Mouse (Mus musculus) kidney, postnatal 10 days (tissue): ENCODE measurements at regions not wholly inside any gene's neighbourhood (a gene's known extent, or its start where the extent isn't known, plus 50 kb on each side); places are given as distances from the start of the nearest gene placed in this dataset.

Source experiments
- DNase-seq: peaks from one replicate; pipeline ENCODE4 v3.0.0; 2021; ENCODE audit warnings: mixed read lengths

DNA sequence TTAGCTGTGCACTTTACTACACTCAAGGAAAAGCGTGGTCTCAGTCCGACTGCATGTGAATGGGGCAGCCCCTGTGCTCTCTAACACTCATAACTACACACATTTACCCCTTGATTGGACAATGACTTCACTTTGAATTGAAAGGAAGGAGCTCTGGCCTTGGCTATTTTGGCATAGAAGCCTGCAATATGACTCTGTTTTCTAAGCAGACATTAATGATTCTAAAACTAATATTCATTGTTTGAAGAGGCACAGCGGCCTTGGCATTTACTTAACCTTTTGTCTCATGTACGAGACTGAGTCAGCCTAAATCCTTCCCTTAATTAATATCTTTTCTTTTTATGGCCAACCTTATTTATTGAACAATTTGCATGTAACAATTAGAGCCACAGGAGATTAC is 879.9 kb downstream of the 5730522E02Rik start:
- DNase-seq = no peak

DNA sequence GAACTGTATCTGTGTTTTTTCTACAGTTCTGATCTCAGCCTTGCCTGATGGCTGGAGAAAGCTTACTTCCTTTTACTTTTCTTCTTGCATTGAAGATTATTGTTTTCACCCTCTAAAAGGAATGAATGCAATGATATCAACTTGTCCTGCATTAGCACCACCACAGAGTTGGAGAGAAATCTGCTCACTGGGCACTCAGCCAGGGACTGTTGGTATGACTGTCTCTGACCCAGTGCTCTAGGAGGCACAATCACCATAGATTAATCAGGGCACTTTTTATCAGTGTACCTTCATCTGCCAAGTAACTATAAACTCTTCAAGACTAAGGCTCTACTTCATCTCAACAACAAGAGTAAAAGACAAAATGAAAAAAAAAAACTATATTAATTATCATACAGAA is 888.1 kb downstream of the 5730522E02Rik start:
- DNase-seq = no peak

DNA sequence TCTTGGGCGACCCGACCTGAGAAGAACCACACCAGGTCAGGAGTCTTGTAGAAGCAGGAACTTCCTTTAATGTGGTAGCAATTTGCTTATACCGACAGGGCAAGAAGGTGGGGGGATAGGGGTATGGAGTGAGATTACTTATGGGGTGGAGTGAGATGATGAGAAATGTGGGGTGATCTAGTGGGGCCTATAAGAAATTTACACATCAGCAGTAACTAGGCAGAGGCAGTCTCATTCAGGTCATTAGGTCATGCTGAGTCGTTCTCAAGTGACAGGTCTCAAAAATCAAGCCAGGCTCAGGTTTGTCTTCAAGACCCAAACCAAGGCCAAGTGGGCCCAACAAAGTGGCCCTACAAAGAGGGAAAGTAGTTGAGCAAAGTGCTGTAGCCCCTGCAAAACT is 889.1 kb downstream of the 5730522E02Rik start:
- DNase-seq = no peak

DNA sequence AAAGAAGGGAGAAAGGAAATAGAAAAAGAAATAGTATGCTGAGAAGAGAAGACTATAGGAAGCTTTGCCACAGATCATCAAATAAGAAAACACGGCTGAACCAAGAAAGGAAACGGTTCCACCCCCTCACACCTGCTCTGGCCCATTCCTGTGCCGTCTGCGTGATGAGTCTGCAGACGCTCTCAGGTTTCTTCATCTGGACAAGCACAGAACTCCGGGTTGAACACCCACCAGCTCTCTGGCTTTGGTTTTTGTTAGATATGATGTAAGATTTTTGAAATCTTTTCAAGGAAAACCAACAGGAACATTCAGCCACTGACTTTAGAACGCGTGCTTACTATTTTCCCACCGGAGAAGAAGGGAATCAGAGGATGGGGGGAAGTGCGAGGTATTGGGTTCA is 895.9 kb downstream of the 5730522E02Rik start:
- DNase-seq = no peak

DNA sequence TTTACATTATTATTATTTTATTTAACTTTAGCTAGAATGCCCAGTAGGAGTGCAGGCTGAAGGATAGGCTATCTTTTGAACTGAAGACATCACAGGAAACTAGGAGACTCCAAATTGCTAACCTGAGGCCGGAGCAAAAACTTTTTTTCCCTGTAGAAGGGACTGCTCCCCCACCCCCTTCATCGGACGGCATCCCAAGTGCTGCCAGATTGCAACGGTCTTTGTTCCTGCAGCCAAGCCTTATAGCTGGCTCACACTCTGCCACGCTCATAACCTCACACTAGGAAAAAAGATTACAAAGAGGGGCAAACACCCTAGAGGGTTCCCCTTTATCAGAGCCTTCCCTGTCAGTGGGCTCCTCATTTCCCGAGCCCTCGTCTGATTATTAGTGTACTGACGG is 896.7 kb downstream of the 5730522E02Rik start:
- no peak for DNase-seq

DNA sequence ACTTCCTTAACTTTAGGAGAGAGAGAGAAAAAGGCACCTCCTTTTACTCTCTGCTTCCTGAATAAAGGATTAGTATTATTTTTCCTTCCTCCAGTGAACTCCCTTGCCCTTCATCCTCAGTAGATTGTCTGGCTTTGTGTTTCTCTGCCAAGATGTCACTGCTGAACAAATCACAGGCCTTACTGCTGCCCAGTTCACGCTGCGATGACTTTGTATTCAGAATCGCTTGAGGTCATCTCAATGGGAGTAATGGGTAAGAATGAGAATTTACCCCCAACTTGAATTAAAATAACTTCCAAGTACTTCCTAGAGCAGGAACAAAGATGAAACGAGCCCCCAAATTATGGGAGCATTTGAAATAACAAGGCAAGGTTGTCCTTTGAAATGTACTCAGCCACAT is 897.3 kb downstream of the 5730522E02Rik start:
- no peak for DNase-seq

DNA sequence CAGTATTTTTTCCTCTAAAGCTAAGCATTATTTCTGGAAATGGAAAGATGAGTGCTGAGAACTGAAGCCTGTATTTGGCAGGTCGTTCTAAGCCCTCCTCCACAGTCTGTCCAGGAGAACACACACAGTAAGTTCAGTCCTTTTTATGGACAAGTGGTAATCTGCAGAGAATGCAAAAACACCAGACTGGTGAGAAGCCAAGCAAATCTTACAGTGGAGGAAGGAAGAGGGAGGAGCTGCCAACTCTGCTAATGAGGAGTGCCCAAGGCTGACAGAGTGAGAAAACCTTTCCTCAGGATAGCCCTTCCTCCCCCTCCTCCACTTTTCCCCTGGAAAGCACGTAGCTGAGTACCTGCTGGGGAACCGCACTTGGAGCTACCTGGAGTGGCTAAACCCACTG is 899.8 kb downstream of the 5730522E02Rik start:
- no peak for DNase-seq

DNA sequence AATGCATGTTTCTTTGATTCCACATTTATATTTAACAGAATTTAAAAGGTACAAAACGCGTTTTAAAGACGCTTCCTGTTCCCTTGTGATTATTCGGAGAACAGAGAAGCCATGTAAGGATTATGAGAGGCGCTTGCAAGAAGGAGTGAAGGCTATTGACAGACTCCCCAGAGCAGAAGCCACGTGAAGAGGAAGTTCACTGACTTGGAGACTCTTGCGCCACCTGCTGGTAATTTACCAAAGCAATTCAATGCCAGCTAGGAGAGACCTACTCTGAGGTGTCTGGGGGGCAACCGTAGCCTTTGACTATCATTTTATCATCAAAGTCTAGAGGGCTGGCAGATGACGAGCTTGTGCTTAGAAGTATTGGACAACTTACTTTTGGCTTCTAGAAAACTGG is 909.4 kb downstream of the 5730522E02Rik start:
- DNase-seq = peak; percentile 80

DNA sequence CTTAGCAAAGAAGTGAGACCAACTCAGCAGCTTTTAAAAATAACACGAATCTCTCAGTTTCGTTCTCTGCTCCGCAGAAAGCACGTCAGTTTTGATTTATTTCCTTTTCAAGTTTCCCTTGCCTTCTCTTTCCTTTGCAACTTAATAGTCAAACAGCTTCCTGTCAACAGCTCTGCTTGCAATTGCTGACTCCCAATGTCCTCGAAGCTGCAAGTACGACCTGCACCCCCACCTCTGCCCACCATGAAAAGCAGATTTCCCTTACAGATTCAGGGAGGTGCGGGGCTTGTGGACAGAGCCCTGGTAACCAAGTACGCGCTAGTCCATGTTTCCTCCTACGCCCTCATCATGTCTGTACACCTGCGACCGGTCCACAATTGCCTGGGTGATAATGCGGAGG is 922.2 kb downstream of the 5730522E02Rik start:
- no peak for DNase-seq

DNA sequence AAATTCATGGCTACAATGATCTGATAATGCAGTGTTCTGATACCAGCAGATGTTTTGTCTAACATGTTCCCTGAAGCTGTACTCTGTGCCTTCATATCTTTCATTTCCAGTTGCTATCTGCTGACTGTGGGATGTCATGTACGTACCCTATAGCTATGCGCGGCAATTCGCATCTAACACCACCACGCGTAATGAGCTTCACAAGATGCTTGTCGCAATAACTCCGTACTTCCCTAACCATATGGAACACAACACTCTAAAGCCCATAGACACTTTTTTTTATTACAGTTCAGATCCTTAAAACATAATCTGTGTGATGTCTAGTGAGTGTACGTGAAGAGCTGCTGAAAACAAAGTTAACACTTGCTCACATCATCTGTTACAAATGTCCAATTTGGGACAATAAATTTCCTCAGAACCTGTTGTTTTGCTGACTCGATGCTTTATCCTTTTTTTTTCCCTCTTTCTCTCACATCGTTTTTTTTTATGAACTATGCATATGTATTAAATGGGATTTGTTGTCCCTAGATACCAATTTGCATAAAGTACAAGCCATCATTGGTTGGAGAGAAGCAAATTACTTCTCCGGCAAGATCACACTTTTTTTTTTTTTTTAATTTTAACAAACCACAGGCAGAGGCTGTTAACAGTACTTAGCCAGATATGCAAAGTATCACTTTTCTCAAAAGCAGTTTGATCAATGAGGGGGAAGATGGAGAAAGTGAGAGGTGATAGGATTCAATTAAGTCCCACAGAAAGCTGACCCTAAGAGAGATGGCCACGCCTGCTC is 922.9 kb downstream of the 5730522E02Rik start:
- no peak for DNase-seq

DNA sequence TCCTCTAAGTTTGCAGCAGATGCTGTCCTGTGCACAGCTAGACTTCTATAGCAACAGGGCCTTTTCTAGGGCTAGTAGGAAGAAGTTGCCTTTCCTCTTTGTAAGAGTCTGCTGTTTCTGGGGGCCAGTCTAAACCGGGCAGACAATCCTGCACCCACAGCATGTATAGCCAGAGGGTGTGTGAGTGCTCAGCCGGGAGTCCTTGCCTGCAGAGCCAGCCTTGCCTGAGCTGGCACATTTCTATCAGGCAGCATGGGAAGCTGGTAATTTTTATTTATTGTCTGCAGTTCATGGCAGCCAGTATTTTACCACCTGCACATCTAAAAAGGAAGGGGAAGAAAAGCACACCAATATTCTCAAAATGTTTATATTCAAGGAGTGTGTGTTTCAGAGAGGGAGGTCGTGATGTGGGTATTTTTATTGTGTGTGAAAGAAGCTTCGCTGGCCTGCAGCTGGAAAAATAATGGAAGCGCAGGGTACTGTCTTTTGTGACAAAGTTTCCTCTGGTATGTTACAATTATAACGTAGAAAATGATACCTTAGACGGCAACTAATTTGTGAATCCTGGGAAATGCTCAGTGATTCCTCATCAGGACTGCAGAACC is 940.5 kb downstream of the 5730522E02Rik start:
- DNase-seq = no peak

DNA sequence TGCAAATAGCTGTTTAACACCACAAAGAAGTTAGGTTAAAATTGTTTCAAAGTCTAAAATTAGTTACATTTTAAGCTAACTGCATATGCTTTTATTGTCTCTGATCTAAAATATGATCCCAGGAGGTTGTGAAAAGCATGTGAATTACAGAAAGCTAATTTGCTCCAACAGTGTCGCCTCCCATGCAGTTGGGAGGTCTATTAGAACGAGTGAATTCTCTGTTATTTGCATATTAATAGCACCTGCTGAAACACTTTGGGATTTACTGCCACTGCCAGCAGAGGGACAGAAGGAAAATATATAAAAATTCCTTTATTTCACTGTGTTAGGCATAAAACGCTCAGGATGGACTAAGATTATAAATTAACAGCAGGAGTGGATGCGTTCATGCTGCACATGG is 947.7 kb downstream of the 5730522E02Rik start:
- DNase-seq = no peak

DNA sequence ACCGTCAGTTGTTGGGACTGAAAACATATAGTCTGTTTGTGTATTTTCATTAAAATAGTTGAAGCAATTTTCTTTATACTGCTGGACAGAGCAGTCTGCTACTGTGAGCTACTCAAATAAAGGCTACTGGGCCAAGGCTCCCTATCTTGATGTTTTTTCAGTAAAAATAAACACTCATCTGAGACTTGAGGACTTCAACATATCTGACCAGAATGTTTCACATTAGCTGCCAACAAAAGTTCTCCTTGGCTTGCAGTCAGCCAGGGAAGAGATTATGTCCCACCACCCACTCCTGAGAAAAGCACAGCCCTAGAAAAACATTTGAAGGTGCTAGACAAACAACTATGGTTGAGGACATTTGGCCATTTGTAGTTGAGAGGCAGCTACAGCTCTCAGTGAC is 950.9 kb downstream of the 5730522E02Rik start:
- DNase-seq = no peak

DNA sequence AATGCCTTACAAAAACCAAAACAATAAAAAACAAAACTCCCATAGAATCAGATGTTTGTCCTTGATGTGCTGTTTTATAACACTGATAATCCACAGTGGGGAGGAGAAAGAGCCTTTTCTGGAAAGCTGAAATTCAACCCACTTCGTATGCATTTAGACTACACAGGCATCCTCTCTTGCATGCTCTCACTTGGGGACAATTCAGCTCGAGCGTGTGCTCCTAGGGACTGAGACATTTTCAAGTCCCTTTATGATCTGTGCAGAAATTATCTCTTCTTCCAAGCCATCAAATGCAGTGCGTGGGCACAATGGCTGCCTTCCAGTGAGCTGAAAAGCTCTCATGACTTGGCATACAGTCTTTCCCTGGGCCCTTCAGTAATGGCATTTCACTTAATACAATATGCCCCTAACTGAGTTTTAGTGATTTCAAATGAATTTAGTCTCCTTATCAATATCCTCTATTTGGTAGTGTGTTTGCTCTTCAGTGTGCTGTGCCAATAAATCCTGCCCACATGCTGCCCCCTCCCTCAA is 977.1 kb downstream of the 5730522E02Rik start:
- DNase-seq = no peak
